In genomic region chr16:4643670-4644419, GRCm38 (mm10) we compare ENCODE assay signal across 8 mouse cellular contexts. TPM values are rescaled to one million over a fixed set of nuclear protein-coding genes. Genes with fewer than 3 reads are reported as not detected.
A peak's percentile ranks its signal among the peaks of the same experiment; 100 is the strongest.
DNase-seq lines count a peak whose midpoint lies in the region; ATAC-seq and TF ChIP-seq lines count a peak whose summit lies in the region.

No protein-coding gene starts in this region.

- peak; percentile 86 for DNase-seq in adipocyte (ENCODE audit: low spot score)
- peak; percentile 72 for DNase-seq in cerebellum, adult 8-10 months
- DNase-seq in gastrocnemius, postnatal 14 days = peak; percentile 85
- peak; percentile 79 to 80 for DNase-seq in left cerebral cortex, adult 2 months (ENCODE audit: extremely low spot score in 1 of 2, low spot score in 2 of 2)
- DNase-seq in embryo, embryonic 10.5 days (ENCODE audit: low spot score) = no peak

- H3K36me3 ChIP-seq in intestine, embryonic 16.5 days (ENCODE audit: control insufficient read depth, insufficient read depth, low read length) = 0 out of 2 replicates have a peak, but pooled peaks cover 4% of the 10 kb centered on the region
- 0 out of 2 replicates have a peak, but pooled peaks cover 4% of the 10 kb centered on the region for H3K36me3 ChIP-seq in neural tube, embryonic 14.5 days (ENCODE audit: control insufficient read depth, insufficient read depth, low read length)

- peak overlapping the region; percentile 25; the same call in 1 of the 2 replicates for H3K27ac ChIP-seq in intestine, embryonic 16.5 days (ENCODE audit: low read length)
- H3K27ac ChIP-seq in left cerebral cortex, adult 2 months = peak overlapping the region; percentile 82
- H3K27ac ChIP-seq in neural tube, embryonic 14.5 days (ENCODE audit: low read depth, low read length) = no peak overlapping the region

- H3K4me3 ChIP-seq in intestine, embryonic 16.5 days (ENCODE audit: low read length) = no peak overlapping the region
- no peak overlapping the region for H3K4me3 ChIP-seq in left cerebral cortex, adult 2 months
- no peak overlapping the region for H3K4me3 ChIP-seq in neural tube, embryonic 14.5 days (ENCODE audit: low read depth, low read length)

- no peaks in the 10 kb centered on the region for H3K9me3 ChIP-seq in intestine, embryonic 16.5 days (ENCODE audit: control insufficient read depth, low read length)
- H3K9me3 ChIP-seq in neural tube, embryonic 14.5 days (ENCODE audit: control insufficient read depth, low read length) = no peaks in the 10 kb centered on the region

- H3K27me3 ChIP-seq in intestine, embryonic 16.5 days (replicated peaks; ENCODE audit: control insufficient read depth, insufficient read depth, low read length) = no peaks in the 10 kb centered on the region
- no peaks in the 10 kb centered on the region for H3K27me3 ChIP-seq in neural tube, embryonic 14.5 days (ENCODE audit: control insufficient read depth, insufficient read depth, low read length)

- ATAC-seq in intestine, embryonic 16.5 days = no peak
- peak; percentile 36; the same call in 1 of the 2 replicates for ATAC-seq in neural tube, embryonic 14.5 days (ENCODE audit: low read depth)
- no peak for ATAC-seq in megakaryocyte, adult 5-6 weeks (ENCODE audit: poor library complexity, severe bottlenecking)

- peak overlapping the region; percentile 79; the same call in 1 of the 2 replicates for H3K4me2 ChIP-seq in intestine, embryonic 16.5 days (ENCODE audit: low read depth, low read length)
- no peak overlapping the region for H3K4me2 ChIP-seq in neural tube, embryonic 14.5 days (ENCODE audit: low read depth, low read length)

- intact Hi-C loops in gastrocnemius, postnatal 14 days (cut with DNase I; ENCODE audit: low total_unique reads) = no loop called here
- intact Hi-C loops in left cerebral cortex, adult 2 months (cut with DNase I) = no loop called here

- H3K9ac ChIP-seq in intestine, embryonic 16.5 days (ENCODE audit: low read depth, low read length) = peak overlapping the region; percentile 15; the same call in 1 of the 2 replicates
- H3K9ac ChIP-seq in neural tube, embryonic 14.5 days (replicated peaks; ENCODE audit: low read depth, low read length) = no peak overlapping the region

- no peak; the same call in 1 of the 2 replicates for TF ChIP-seq CTCF in left cerebral cortex, adult 2 months (IDR thresholded peaks at IDR 0.05)

- 66% methylated on average over 11 of the region's 11 CpGs for WGBS in intestine, embryonic 16.5 days
- 73% methylated on average over 11 of the region's 11 CpGs for WGBS in neural tube, embryonic 14.5 days

- peaks cover 56% of the 10 kb centered on the region for H3K4me1 ChIP-seq in intestine, embryonic 16.5 days (ENCODE audit: control insufficient read depth, insufficient read depth, low read length)
- peaks cover 19% of the 10 kb centered on the region for H3K4me1 ChIP-seq in neural tube, embryonic 14.5 days (ENCODE audit: control insufficient read depth, insufficient read depth, low read length)

RNA-seq across cellular contexts. Expression of gene Dnaja3, which starts 4.1 kb away (rescaled TPM):
- 100 to 1,000 TPM in 1 of 2 experiments, 10 to 100 TPM in 1; 88.0 to 100 TPM for total RNA-seq in gastrocnemius, postnatal 14 days (2021)
- polyA plus RNA-seq in intestine, embryonic 16.5 days (2015; fragmentation: Nextera tagmentation; extraction: Ambion mirVana) = 90.5 and 92.5 TPM in 2 replicates
- 10 to 100 TPM; 56.9 to 62.2 TPM for total RNA-seq in left cerebral cortex, adult 2 months (2021)
- polyA plus RNA-seq in neural tube, embryonic 14.5 days (2014; fragmentation: Nextera tagmentation; extraction: Ambion mirVana) = 55.0 and 61.9 TPM in 2 replicates
- 10.1 and 11.9 TPM in 2 replicates for total RNA-seq in megakaryocyte, adult 5-6 weeks (2015)
- total RNA-seq in megakaryocyte, adult 5-6 weeks (2017) = 26.1 and 27.8 TPM in 2 replicates

RNA-seq across cellular contexts. Expression of gene Vasn, which starts 4.1 kb away (rescaled TPM):
- 1 to 10 TPM; 7.6 to 8.4 TPM for total RNA-seq in gastrocnemius, postnatal 14 days (2021)
- polyA plus RNA-seq in intestine, embryonic 16.5 days (2015; fragmentation: Nextera tagmentation; extraction: Ambion mirVana) = 13.5 and 13.6 TPM in 2 replicates
- total RNA-seq in left cerebral cortex, adult 2 months (2021) = 10 to 100 TPM; 11.5 to 13.1 TPM
- 4.4 and 6.3 TPM in 2 replicates for polyA plus RNA-seq in neural tube, embryonic 14.5 days (2014; fragmentation: Nextera tagmentation; extraction: Ambion mirVana)
- not detected in 2 replicates for total RNA-seq in megakaryocyte, adult 5-6 weeks (2015)
- total RNA-seq in megakaryocyte, adult 5-6 weeks (2017) = 0.12 TPM in 1 of 2 replicates, not detected in the other

RNA-seq across cellular contexts. Expression of gene Pam16, which starts 19.1 kb away (rescaled TPM):
- 10 to 100 TPM; 68.0 to 74.9 TPM for total RNA-seq in gastrocnemius, postnatal 14 days (2021)
- 79.4 and 86.8 TPM in 2 replicates for polyA plus RNA-seq in intestine, embryonic 16.5 days (2015; fragmentation: Nextera tagmentation; extraction: Ambion mirVana)
- total RNA-seq in left cerebral cortex, adult 2 months (2021) = 10 to 100 TPM; 78.1 to 94.1 TPM
- polyA plus RNA-seq in neural tube, embryonic 14.5 days (2014; fragmentation: Nextera tagmentation; extraction: Ambion mirVana) = 179 and 194 TPM in 2 replicates
- total RNA-seq in megakaryocyte, adult 5-6 weeks (2015) = 30.8 and 42.8 TPM in 2 replicates
- total RNA-seq in megakaryocyte, adult 5-6 weeks (2017) = 18.1 and 24.3 TPM in 2 replicates

RNA-seq across cellular contexts. Expression of gene Coro7, which starts 35.7 kb away (rescaled TPM):
- 10 to 100 TPM; 13.9 to 17.8 TPM for total RNA-seq in gastrocnemius, postnatal 14 days (2021)
- polyA plus RNA-seq in intestine, embryonic 16.5 days (2015; fragmentation: Nextera tagmentation; extraction: Ambion mirVana) = 29.2 and 30.5 TPM in 2 replicates
- 10 to 100 TPM; 76.7 to 92.0 TPM for total RNA-seq in left cerebral cortex, adult 2 months (2021)
- 28.0 and 28.6 TPM in 2 replicates for polyA plus RNA-seq in neural tube, embryonic 14.5 days (2014; fragmentation: Nextera tagmentation; extraction: Ambion mirVana)
- 68.6 and 74.5 TPM in 2 replicates for total RNA-seq in megakaryocyte, adult 5-6 weeks (2015)
- 40.2 and 49.1 TPM in 2 replicates for total RNA-seq in megakaryocyte, adult 5-6 weeks (2017)

RNA-seq across cellular contexts. Expression of gene Glis2, which starts 49.3 kb away (rescaled TPM):
- 10 to 100 TPM; 11.8 to 15.2 TPM for total RNA-seq in gastrocnemius, postnatal 14 days (2021)
- polyA plus RNA-seq in intestine, embryonic 16.5 days (2015; fragmentation: Nextera tagmentation; extraction: Ambion mirVana) = 14.5 and 18.1 TPM in 2 replicates
- total RNA-seq in left cerebral cortex, adult 2 months (2021) = 10 to 100 TPM; 12.9 to 16.2 TPM
- 13.2 and 20.3 TPM in 2 replicates for polyA plus RNA-seq in neural tube, embryonic 14.5 days (2014; fragmentation: Nextera tagmentation; extraction: Ambion mirVana)
- total RNA-seq in megakaryocyte, adult 5-6 weeks (2015) = 0.80 TPM in 2 replicates
- 0.28 and 0.51 TPM in 2 replicates for total RNA-seq in megakaryocyte, adult 5-6 weeks (2017)

Comparison
In these comparisons a context has a peak if more than half of its experiments do, and no peak if none do; other contexts are left out.
1. RNA of gene Vasn, which starts 4.1 kb away (total RNA-seq): 11.5 to 13.1 TPM in left cerebral cortex, adult 2 months and 7.6 to 8.4 TPM in gastrocnemius, postnatal 14 days; 0.12 TPM in megakaryocyte, adult 5-6 weeks; every median in the first group is over 4 times any median in the second.